Mouse (Mus musculus) heart, adult 8-10 months (tissue): ENCODE measurements around the gene Nek8. TPM values are rescaled to one million over a fixed set of nuclear protein-coding genes. Genes with fewer than 3 reads are reported as not detected.

ENCODE experiments used
- DNase-seq: peaks from one replicate; pipeline ENCODE4 v3.0.0; 2022; ENCODE audit warnings: low spot score
- total RNA-seq, 4 experiments: library from RNA; stranded (reverse); gene quantifications; 2 replicates each; pipeline ENCODE4 v1.2.4; 2022

Nek8 gene
- total RNA-seq, 4 experiments from 2014 or later = 2.0 to 3.2 (median 2.3) TPM

- no peak for DNase-seq
These were observed 7.5 kb upstream of the Nek8 start for GRCm38 (mm10) chr11:78183884-78184514.

- peak; percentile 91 for DNase-seq
These were observed 6.7 kb upstream of the Nek8 start, which contains the start of gene Rpl23a for GRCm38 (mm10) chr11:78182961-78183844. Rpl23a (minus strand) TSS chr11:78183584.

GRCm38 (mm10) chr11:78182450-78182849 lies 6.0 kb upstream of the Nek8 start:
- DNase-seq = no peak

GRCm38 (mm10) chr11:78181830-78182357 lies 5.4 kb upstream of the Nek8 start:
- DNase-seq = no peak

- DNase-seq = no peak
These were observed 3.7 kb upstream of the Nek8 start for GRCm38 (mm10) chr11:78180081-78180761.

- DNase-seq = no peak
These were observed 3.0 kb upstream of the Nek8 start for GRCm38 (mm10) chr11:78179438-78179999.

GRCm38 (mm10) chr11:78178859-78179437 lies 2.5 kb upstream of the Nek8 start:
- peak; percentile 26 for DNase-seq

GRCm38 (mm10) chr11:78177903-78178858 lies 1.7 kb upstream of the Nek8 start:
- peak; percentile 96 for DNase-seq

GRCm38 (mm10) chr11:78177437-78177836 lies 962 bp upstream of the Nek8 start:
- DNase-seq = no peak

GRCm38 (mm10) chr11:78176905-78177331 lies 443 bp upstream of the Nek8 start:
- DNase-seq = no peak

- DNase-seq = no peak
These were observed 589 bp downstream of the Nek8 start for GRCm38 (mm10) chr11:78175771-78176401.

- DNase-seq = no peak
These were observed 2.0 kb downstream of the Nek8 start for GRCm38 (mm10) chr11:78174506-78174905.

GRCm38 (mm10) chr11:78172748-78173383 lies 3.6 kb downstream of the Nek8 start:
- no peak for DNase-seq

- DNase-seq = no peak
These were observed 4.3 kb downstream of the Nek8 start for GRCm38 (mm10) chr11:78172034-78172747.

GRCm38 (mm10) chr11:78171328-78171727 lies 5.1 kb downstream of the Nek8 start:
- no peak for DNase-seq

- no peak for DNase-seq
These were observed 6.2 kb downstream of the Nek8 start for GRCm38 (mm10) chr11:78170306-78170705.

- DNase-seq = no peak
These were observed 7.7 kb downstream of the Nek8 start for GRCm38 (mm10) chr11:78168541-78169468.
